Mouse (Mus musculus) large intestine, adult 2 months (tissue): Measurements from ENCODE around the gene Ank3. TPM values are rescaled to one million over a fixed set of nuclear protein-coding genes. Genes with fewer than 3 reads are reported as not detected.
"Not testable (repeated sequence)": the region's sequence is repeated elsewhere in the genome, so short reads cannot be mapped to it uniquely, and the experiment has no call there.

ENCODE experiments used
- DNase-seq: peaks from one replicate; pipeline ENCODE4 v3.0.0-alpha.2; 2012; ENCODE audit warnings: low read depth, low spot score
- WGBS: fragments of 180-500 bp; shearing (Covaris S2); methylation state at CpG from one replicate; pipeline ENCODE4 v1.1.7; 2018; 5-methylcytosine and 5-hydroxymethylcytosine counted together
- polyA plus RNA-seq: library from polyadenylated mRNA; depleted of rRNA; stranded (reverse); fragments of >200 nt; gene quantifications from 2 replicates; pipeline ENCODE4 v1.2.3, GENCODE M21; 2012; rRNA removed

Gene Ank3
- 5.1 and 11.4 TPM in 2 replicates for polyA plus RNA-seq

DNA sequence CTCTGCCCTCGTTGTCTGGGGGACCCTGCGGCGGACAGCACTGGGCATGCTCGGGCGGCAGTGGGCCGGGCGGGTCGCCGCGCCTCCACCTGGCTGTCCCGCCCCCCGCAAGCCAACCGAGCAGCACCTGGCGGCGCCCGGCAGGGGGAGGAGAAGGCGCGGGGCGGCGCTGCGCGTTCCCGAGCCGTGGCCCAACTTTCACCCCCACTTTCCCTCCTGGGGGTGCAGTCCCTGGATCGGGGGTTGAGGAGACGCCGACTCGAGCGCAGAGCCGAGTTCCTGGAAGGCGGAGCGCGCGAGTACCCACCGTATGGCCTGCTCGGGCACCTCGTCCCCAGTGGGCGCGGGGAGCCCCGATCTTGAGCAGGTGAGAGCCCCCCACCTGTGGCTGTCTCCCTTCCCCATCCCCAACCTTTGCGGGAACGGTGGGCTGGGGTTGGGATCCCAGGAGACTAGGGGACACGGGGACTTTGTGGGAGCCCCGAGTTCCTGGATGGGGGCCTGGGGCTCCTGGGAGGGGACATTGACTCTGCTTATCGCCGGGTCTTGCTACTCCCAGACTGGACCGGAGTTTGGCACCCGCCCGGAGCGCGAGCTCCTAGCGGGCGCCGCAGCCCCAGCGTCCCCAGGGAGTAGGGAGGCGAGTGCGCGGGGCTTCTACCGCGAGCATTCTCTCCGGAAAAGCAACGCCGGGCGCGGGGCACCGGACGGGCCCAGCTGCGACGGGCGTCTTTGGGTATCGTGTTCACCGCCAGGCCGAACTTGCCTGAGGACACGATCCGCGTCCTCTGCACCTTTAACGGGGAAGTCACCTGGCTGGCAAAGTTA is at the start of gene Ank3:
Gene Ank3 (plus strand): TSS at position 11 of the 828 bp plus-strand sequence.
- WGBS = under 1% methylated on average over 77 of the region's 77 CpGs
- DNase-seq = no peak

DNA sequence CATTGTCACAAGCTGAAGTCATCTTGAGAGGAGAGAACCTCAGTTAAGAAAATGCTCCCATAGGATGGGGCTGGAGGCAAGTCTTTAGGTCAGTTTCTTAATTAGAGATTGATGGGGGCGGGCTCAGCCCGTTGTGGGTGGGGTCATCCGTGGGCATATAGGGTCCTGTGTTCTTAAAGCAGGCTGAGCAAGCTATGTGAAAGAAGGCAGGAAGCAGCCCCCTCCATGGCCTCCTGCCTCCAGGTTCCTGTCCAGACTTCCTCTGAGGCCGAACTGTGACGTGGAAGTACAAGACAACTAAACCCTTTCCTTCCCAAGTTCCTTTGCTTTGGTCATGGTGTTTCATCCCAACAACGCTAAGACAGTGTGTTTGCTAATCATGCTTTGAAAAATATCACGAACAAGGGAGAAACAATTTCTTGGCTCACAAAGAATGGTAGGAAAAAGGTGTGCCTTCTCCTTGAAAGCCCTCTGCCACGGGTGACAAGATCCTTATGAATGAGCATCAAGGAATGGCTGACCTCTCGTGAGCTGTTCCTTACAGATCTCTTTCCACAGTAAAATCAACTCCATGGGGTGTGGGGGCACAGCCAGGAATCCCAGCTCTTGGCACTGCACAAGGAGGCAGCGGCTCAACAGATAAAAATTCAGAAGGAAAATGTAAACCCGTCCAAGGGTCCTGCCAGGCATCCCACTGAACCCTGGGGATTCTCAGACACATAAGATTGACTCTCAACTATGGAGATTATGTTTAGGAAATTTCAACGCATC is 47.3 kb upstream of the Ank3 start:
- 8% methylated on average over 12 of the region's 12 CpGs for WGBS
- no peak for DNase-seq

DNA sequence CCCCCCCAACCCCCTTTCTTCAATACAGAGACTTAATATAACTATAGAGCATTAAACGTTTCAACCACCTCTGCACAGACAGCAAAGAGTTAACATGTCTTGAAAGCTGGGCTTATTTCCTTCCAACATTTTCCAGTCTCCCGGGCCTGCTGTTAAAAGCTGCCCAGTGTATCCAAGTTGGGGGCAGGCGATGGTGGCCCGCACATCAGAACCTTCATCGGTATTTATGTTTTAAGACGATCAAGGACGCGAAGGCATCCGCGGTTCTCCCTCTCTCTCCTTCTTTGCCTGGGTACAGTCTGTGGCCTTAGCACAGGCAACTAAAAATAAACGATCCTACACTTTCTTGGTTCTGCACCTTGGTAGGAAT is 46.7 kb upstream of the Ank3 start:
- 1% methylated on average over 11 of the region's 11 CpGs for WGBS
- no peak for DNase-seq

DNA sequence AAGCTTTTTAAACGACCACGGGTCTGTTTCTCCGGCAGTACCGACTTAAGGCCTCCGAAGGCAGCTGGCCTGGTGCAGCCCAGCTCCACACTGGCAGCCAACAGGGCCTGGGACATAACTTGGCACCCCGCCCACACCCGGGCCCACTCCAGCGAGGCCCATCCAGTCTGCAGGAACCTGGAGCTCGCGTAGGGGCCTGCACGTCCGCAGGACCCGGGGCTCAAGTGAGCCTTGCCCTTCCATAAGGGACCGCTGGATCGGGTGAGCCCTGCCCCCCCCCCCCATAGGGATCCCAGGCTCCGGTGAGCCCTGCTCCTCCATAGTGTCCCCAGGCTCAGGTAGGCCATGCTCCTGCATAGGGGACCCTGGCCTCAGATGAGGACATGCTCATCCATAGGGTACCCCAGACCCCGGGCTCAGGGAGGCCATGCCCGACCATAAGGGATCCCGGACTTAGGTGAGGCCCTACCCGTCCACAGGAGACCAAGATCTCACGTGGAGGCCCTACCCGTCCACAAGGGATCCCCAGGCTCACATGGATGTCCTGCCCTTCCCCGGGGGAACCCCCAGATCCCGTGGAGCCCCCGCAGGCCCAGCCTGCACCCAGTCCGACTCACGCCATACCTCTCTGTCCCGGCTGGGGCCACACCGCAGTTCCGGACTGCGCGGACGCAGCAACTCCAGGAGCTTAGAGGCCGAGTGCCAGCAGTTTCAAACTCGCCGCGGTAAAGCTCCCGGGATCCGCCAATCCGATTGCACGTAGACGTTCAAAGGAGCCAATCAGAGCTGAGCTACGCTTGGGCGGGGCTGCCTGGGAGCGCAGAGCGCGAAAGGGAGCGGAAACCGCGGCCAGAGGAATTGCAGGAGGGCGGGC is 46.1 kb upstream of the Ank3 start, which contains the start of gene Cdk1:
Gene Cdk1 (minus strand): TSS at position 727 of the 874 bp plus-strand sequence.
- peak; percentile 86 for DNase-seq
- WGBS = under 1% methylated on average over 51 of the region's 51 CpGs

DNA sequence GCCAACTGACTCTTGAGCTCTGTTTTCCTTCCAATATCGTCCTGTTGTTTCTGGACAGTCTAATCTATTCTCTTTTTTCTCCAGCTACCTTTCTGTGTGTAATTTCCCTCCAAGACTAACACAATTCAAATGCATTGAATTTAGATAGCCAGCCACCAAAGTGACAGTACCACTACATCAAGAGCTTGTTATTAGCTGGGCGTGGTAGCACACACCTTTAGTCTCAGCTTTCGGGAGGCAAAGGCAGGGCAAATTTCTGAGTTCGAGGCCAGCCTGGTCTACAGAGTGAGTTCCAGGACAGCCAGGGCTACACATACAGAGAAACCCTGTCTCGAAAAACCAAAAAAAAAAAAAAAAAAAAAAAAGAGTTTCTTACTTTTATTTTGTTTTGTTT is 45.5 kb upstream of the Ank3 start:
- not testable (repeated sequence) for DNase-seq
- WGBS = 13% methylated on average over 5 of the region's 5 CpGs

DNA sequence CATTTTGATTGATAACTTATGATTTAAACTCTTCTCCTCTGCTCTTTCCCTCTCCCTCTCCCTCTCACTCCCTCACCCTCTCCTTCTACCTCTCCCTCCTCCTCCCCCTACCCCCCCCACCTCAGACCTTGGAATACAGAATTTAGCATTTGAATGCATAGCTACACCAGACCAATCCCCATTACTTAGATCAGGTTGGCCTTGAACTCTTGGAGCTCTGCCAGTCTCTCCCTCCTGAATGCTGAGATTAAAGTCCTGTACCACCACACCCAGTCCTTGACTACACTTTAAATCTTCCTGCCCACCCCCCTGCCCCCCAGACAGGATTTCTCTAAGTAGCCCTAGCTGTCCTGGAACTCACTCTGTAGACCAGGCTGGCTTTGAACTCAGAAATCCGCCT is 38.9 kb upstream of the Ank3 start:
- 92% methylated on average over 1 of the region's 1 CpGs for WGBS
- no peak for DNase-seq

DNA sequence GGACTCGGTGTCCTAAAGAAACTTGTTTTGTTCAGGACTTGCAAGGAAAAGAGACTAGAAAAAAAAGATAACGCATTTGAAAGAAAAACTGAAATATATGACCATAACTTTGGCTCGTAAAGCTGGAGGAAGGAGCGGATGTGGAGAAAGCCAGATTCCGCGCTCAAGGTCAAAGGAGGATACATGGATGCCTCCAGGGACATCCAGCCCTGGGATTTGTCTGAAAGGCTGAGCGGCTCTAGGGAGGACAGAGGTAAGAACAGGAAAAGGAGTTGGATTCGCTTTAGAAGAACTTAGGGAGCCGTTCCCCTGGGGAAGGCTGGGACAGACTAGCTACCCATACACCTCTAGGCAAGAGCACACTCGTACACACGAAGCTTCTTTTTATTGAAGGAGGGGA is 32.4 kb upstream of the Ank3 start:
- 60% methylated on average over 11 of the region's 11 CpGs for WGBS
- DNase-seq = no peak

DNA sequence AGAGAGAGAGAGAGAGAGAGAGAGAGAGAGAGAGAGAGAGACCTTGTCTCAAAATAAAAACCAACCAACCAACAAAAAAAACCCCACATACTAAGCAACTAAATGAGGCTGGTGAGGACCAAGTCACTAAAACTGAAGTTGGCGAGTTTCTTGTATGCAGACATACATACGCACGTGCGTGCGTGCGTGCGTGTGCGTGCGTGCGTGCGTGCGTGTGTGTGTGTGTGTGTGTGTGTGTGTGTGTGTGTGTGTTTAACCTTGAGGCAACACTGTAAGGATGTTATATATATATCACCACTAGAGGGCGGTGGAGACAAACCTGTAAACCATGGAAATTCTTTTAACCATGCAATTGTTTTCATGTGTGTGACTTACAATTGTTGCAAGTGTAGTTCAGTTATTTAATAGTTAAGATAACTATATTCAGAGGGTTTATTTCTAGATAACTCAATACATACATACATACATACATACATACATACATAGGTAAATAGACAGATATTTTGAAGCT is 31.6 kb upstream of the Ank3 start:
- no peak for DNase-seq
- WGBS = 86% methylated on average over 13 of the region's 13 CpGs

DNA sequence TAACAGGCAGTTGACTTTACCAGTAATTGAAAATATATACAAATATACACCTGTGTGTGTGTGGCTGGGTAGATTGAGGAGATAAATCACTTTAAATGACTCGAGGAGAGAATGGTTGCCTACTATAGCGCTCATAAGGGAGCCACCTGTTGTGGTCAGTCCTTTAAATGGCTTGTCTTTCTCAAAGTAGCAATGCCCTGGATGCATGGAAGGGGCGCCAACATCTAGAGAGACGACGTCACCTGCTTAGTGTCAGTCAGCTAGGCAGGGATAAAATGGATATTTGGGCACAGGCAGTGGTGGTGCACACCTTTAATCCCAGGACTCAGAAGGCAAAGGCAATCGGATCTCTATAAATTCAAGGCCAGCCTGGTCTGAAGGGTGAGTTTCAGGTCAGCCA is 29.3 kb upstream of the Ank3 start:
- DNase-seq = no peak
- 71% methylated on average over 6 of the region's 6 CpGs for WGBS

DNA sequence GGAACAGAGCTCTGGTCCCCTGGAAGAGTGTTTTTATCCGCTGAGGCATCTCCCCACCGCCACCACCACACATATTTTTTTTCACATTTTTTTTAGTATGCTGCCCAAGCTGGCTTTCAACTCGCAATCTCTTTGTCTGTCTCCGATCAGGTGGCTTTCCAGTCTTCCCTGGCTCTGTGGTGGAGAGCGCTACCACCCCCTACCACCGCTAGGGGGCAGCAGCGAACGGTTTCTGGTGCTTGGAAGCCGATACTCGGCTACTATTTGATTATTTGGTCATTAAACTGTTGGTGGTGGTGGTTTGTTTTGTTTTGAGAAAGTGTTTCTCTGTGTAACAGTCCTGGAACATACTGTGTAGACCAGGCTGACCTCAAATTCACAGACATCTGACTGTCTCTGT is 27.1 kb upstream of the Ank3 start:
- WGBS = 16% methylated on average over 10 of the region's 10 CpGs
- DNase-seq = no peak

DNA sequence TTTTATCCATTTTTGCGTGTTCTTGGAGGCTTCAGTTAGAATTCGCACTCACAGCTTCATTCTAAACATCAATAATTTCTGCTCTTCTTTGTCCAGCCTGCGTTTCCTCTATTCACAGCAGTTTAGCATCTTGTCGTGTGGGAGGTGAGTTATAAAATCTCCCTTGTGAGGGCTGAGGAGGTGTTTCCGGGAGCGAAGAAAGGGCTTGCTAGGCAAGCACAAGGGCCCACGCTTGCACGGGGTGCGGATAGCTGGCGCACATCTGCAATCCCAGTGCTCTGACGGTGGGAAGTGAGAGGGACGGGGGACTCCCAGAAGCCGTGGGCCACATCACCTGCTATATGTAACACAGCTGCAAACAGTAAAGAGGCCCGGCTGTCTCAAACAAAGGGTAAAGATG is 26.5 kb upstream of the Ank3 start:
- WGBS = 82% methylated on average over 14 of the region's 14 CpGs
- DNase-seq = no peak

DNA sequence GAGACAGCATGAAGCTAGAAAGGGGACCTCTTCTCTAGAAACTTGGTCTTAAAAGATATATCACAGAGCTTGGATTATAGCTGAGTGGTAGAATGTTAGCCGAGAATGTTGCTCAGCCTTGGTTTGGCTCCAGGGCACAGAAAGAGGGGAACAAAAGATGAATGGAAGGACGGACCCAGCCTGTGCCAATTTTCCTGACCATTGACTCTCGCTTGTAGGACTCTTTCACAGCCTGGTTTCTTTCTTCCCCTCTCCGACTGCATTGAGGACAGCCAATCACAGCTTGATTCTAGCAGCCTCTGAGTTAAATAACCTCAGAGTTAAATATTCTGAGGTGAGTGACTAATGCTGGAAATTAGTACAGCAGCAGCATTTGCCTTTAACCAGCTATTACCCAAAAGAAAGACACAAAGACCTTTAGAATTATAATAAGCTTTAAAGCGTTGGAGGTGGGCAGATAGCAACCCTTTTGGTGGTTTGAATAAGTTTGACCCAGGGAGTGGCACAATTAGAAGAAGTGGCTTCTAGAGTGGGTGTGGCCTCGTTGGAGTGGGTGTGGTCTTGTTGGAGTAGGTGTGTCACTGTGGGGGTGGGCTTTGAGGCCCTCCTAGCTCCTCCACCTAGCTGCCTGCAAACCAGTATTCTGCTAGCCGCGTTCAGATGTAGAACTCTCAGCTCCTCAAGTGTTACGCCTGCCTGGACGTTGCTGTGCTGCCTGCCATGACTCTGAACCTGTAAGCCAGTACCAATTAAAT is 24.6 kb upstream of the Ank3 start:
- WGBS = 72% methylated on average over 10 of the region's 10 CpGs
- DNase-seq = no peak

DNA sequence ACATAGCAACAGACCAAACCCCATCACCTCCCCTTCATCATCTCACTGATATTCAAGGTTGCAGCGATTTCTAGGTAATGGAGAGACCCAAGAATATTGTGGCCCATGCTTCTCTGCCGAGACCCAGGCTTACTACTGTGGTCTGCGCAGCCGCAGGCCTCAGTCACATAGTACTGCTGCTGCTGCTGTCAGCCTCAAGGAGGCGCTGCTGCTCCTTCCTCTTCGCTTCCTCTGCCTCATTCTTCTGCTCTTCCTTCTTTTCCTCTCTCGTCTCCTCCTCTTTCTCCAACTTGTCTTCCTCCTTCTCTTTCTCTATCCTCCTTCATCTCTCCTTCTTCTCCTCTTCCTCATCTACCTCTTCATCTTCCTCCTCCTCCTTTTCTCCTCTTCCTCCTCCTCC is 23.4 kb upstream of the Ank3 start:
- WGBS = 67% methylated on average over 7 of the region's 7 CpGs
- no peak for DNase-seq

DNA sequence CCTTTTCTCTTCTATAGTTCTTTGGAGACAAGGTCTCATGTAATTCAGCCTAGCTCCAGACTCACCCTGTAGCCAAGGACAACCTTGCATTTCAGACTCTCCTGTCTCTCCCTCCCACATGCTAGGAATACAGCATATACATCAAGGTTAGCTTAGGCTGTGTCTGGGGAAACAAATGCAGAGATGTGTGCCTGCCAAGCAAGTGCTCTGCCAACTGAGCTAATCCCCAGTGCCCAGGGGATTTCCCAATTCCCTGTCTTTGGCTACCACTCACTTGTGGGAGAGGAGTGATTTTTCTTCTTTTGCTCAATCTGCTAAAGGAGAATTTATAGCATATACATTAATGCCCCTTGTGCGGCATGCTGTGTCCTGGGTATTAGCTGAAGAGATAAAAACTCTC is 15.4 kb upstream of the Ank3 start:
- WGBS = 90% methylated on average over 1 of the region's 1 CpGs
- no peak for DNase-seq

DNA sequence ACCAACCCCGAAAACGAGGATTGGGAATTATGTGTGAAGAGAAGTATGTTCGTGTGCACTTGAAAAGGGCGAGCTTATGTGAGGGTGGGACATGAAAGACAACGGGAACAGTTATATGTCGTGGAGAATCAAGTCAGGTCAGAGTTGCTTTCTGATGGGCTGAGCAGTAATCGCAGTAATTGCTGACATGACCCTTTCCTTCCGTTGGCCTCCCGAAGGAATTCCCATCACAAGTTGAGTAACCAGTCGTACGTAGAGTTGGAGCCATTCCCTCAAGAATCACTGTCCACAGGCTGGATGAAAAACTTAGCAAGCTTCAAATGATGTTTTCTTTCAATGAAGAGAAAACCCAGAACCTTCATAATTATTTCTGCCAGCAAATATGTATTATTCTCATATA is 13.9 kb upstream of the Ank3 start:
- DNase-seq = no peak
- WGBS = 62% methylated on average over 11 of the region's 11 CpGs

DNA sequence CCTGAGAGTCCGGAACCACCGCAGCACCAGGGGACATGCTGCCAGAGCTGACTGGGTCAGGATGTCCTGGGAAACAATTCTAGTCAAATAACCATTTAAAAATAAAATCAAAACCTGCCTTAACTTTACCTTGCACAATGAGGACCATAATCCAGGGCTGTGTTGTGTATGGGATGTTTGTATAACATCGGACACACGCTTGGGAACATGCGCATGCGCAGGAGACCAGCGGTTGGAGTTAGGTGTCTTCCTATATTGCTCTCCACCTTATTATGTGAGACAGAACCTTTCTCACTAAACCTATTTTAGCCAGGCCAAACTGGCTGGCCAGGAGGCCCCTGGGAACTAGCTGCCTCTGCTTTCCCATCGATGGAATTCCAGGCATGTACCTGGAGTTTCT is 13.4 kb upstream of the Ank3 start:
- no peak for DNase-seq
- 86% methylated on average over 8 of the region's 8 CpGs for WGBS

DNA sequence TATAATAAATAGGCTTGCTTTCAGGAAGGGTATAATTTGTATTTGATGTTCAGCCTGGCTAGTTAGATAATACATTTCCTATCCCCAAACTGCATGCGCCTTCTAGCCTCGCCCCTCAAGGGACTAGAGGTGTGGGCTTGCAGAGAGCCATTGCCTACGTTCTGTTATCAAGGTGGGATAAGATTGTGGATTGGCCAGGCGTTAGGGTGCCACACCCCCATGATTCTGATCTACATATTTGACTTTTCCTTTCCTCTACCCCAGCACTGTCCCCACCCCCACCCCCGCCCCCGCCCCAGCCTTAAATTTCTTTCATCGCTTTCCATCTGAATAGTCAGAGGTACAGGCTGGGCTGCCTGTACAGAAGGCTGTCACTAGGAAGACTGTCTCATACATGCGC is 11.8 kb upstream of the Ank3 start:
- 74% methylated on average over 8 of the region's 8 CpGs for WGBS
- DNase-seq = no peak

DNA sequence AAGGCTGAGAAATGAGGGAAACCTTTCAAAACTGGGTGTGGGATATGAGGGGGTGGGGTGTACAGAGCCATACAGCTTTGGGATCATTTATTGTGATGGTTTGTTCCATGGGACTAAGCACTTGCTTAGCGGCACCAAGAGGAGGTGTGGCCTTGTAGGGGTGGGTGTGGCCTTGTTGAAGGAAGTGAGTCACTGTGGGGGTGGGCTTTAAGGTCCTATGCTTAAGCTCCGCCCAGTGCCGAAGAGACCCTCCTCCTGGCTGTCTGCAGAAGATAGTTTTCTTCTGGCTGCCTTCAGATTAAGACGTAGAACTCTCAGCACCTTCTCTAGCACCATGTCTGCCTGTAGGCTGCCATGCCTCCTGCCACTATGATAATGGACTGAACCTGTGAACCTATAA is 9.1 kb upstream of the Ank3 start:
- no peak for DNase-seq
- WGBS = 88% methylated on average over 4 of the region's 4 CpGs

DNA sequence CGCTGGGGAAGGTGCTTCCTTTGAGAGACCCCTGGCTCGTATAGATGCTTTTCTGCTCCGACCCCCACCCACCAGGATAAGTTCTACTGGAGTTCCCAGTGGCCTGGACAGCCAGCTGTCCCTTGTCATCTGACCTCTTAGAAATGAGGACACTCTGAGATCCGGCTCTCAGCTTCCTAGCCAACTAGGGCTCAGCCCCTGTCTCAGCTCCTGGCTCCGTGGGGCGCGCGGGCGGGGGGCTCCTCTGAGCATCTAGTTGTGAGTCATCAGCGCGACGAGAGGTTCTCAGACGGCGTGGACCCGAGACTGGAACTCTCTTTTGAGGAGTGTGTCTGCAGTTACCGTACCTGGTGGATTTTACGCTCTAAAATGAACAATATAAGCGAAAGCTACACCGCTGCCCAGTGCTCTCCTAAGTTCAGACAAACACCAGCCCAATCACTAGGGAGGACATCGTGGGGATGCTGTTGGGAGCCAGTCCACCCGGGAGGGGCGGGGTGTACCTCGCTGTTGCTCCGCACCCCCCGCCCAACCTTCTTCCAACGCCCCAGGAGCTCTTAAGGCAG is 293 bp upstream of the Ank3 start:
- DNase-seq = no peak
- 1% methylated on average over 26 of the region's 26 CpGs for WGBS
